Mouse (Mus musculus) testis, adult 2 months (tissue): ENCODE measurements at regions not wholly inside any gene's neighbourhood (a gene's known extent, or its start where the extent isn't known, plus 50 kb on each side); places are given as distances from the start of the nearest gene placed in this dataset.

Experiments
- H3K27ac ChIP-seq: fragments of 200-500 bp; 2 replicates; pipeline ENCODE4 v1.5.1; 2012; ENCODE audit warnings: low read depth, low read length; ENCODE audit not compliant: control insufficient read depth, insufficient read depth
- H3K27me3 ChIP-seq: fragments of 200-500 bp; 2 replicates; pipeline ENCODE4 v1.6.1; 2012; ENCODE audit warnings: mild to moderate bottlenecking, low read length, moderate library complexity; ENCODE audit not compliant: control insufficient read depth, insufficient read depth
- H3K36me3 ChIP-seq: fragments of 200-500 bp; 2 replicates; pipeline ENCODE4 v1.6.1; 2012; ENCODE audit warnings: mild to moderate bottlenecking, low read length; ENCODE audit not compliant: control insufficient read depth, insufficient read depth
- H3K4me1 ChIP-seq: fragments of 200-500 bp; 2 replicates; pipeline ENCODE4 v1.6.1; 2012; ENCODE audit warnings: low read length; ENCODE audit not compliant: control insufficient read depth, insufficient read depth
- H3K4me3 ChIP-seq: fragments of 200-500 bp; 2 replicates; pipeline ENCODE4 v1.5.1; 2012; ENCODE audit warnings: low read depth, mild to moderate bottlenecking, low read length, moderate library complexity, mixed read lengths; ENCODE audit not compliant: control insufficient read depth
- CTCF ChIP-seq: fragments of 200-500 bp; IDR thresholded peaks from 2 replicates; pipeline ENCODE4 v1.5.1; 2012; ENCODE audit warnings: low read depth, mild to moderate bottlenecking, inconsistent platforms, low read length, moderate library complexity; ENCODE audit not compliant: control insufficient read depth, insufficient read depth, insufficient replicate concordance
- POLR2A ChIP-seq: fragments of 200-500 bp; IDR thresholded peaks from 2 replicates; pipeline ENCODE4 v1.6.1; 2012; ENCODE audit warnings: low read depth, mild to moderate bottlenecking, inconsistent platforms, low read length, moderate library complexity; ENCODE audit not compliant: control insufficient read depth

GRCm38 (mm10) chr16:63371275-63371674, 492.7 kb downstream of the Epha3 start:
- H3K36me3 ChIP-seq = no peaks in the 10 kb centered on the region
- no peak overlapping the region for H3K27ac ChIP-seq
- TF ChIP-seq CTCF (no peak), POLR2A (no peak)

GRCm38 (mm10) chr16:63404976-63405375, 459.0 kb downstream of the Epha3 start:
- Histone ChIP-seq H3K27me3 (no peaks in the 10 kb centered on the region), H3K36me3 (no peaks in the 10 kb centered on the region), H3K27ac (no peak overlapping the region), H3K4me1 (no peaks in the 10 kb centered on the region), H3K4me3 (no peak overlapping the region)
- no peak for TF ChIP-seq CTCF
- TF ChIP-seq POLR2A = no peak

More at GRCm38 (mm10) chr16:63371275-63371674, 492.7 kb downstream of the Epha3 start:
- Histone ChIP-seq H3K4me1 (no peaks in the 10 kb centered on the region), H3K4me3 (no peak overlapping the region), H3K27me3 (no peaks in the 10 kb centered on the region)

GRCm38 (mm10) chr16:63412656-63413055, 451.3 kb downstream of the Epha3 start:
- Histone ChIP-seq H3K4me1 (no peaks in the 10 kb centered on the region), H3K27me3 (no peaks in the 10 kb centered on the region), H3K4me3 (no peak overlapping the region), H3K36me3 (no peaks in the 10 kb centered on the region), H3K27ac (no peak overlapping the region)
- TF ChIP-seq POLR2A (no peak), CTCF (no peak)

- no peak for TF ChIP-seq POLR2A
- TF ChIP-seq CTCF = no peak
- no peak overlapping the region for H3K27ac ChIP-seq
- no peaks in the 10 kb centered on the region for H3K27me3 ChIP-seq
Measured at GRCm38 (mm10) chr16:63452301-63452700, 411.7 kb downstream of the Epha3 start.

GRCm38 (mm10) chr16:63466615-63467014, 397.4 kb downstream of the Epha3 start:
- Histone ChIP-seq H3K4me3 (no peak overlapping the region), H3K4me1 (no peaks in the 10 kb centered on the region), H3K27me3 (no peaks in the 10 kb centered on the region), H3K36me3 (no peaks in the 10 kb centered on the region), H3K27ac (no peak overlapping the region)
- TF ChIP-seq POLR2A = no peak
- TF ChIP-seq CTCF = no peak

More at GRCm38 (mm10) chr16:63452301-63452700, 411.7 kb downstream of the Epha3 start:
- no peaks in the 10 kb centered on the region for H3K36me3 ChIP-seq
- H3K4me3 ChIP-seq = no peak overlapping the region
- H3K4me1 ChIP-seq = no peaks in the 10 kb centered on the region

GRCm38 (mm10) chr16:63468851-63469250, 395.1 kb downstream of the Epha3 start:
- Histone ChIP-seq H3K4me3 (no peak overlapping the region), H3K27ac (no peak overlapping the region), H3K4me1 (no peaks in the 10 kb centered on the region), H3K36me3 (no peaks in the 10 kb centered on the region), H3K27me3 (no peaks in the 10 kb centered on the region)
- TF ChIP-seq CTCF (no peak), POLR2A (no peak)
